Mouse (Mus musculus): ENCODE measurements around the gene Smarcal1.
A peak's percentile ranks its signal among the peaks of the same experiment; 100 is the strongest.

Smarcal1 gene

GRCm38 (mm10) chr1:72582947-72583731 lies at the start of gene Smarcal1:
TSS of gene Smarcal1 (plus strand) at chr1:72583251.
- DNase-seq (ENCODE audit: extremely low read depth, low read depth, low spot score), result peak; percentile 81

- DNase-seq (ENCODE audit: extremely low read depth, low read depth, low spot score), result no peak
These were observed 49.6 kb upstream of the Smarcal1 start for GRCm38 (mm10) chr1:72533439-72533838.

GRCm38 (mm10) chr1:72535725-72536571 lies 47.1 kb upstream of the Smarcal1 start:
- DNase-seq (ENCODE audit: extremely low read depth, low read depth, low spot score), result no peak

- no peak for DNase-seq (ENCODE audit: extremely low read depth, low read depth, low spot score)
These were observed 46.3 kb upstream of the Smarcal1 start, which contains the start of gene March4 for GRCm38 (mm10) chr1:72536611-72537351. TSS of gene March4 (minus strand) at chr1:72536930.

GRCm38 (mm10) chr1:72538266-72538665 lies 44.8 kb upstream of the Smarcal1 start:
- no peak for DNase-seq (ENCODE audit: extremely low read depth, low read depth, low spot score)

- DNase-seq (ENCODE audit: extremely low read depth, low read depth, low spot score), result no peak
These were observed 32.7 kb upstream of the Smarcal1 start for GRCm38 (mm10) chr1:72550317-72550716.

GRCm38 (mm10) chr1:72556471-72556870 lies 26.6 kb upstream of the Smarcal1 start:
- DNase-seq (ENCODE audit: extremely low read depth, low read depth, low spot score), result no peak

GRCm38 (mm10) chr1:72558625-72559024 lies 24.4 kb upstream of the Smarcal1 start:
- no peak for DNase-seq (ENCODE audit: extremely low read depth, low read depth, low spot score)

GRCm38 (mm10) chr1:72564334-72564962 lies 18.6 kb upstream of the Smarcal1 start:
- no peak for DNase-seq (ENCODE audit: extremely low read depth, low read depth, low spot score)

GRCm38 (mm10) chr1:72567056-72567455 lies 16.0 kb upstream of the Smarcal1 start:
- no peak for DNase-seq (ENCODE audit: extremely low read depth, low read depth, low spot score)

GRCm38 (mm10) chr1:72568725-72569124 lies 14.3 kb upstream of the Smarcal1 start:
- no peak for DNase-seq (ENCODE audit: extremely low read depth, low read depth, low spot score)

GRCm38 (mm10) chr1:72574047-72574446 lies 9.0 kb upstream of the Smarcal1 start:
- DNase-seq (ENCODE audit: extremely low read depth, low read depth, low spot score), result no peak

- DNase-seq (ENCODE audit: extremely low read depth, low read depth, low spot score), result no peak
These were observed 8.4 kb upstream of the Smarcal1 start for GRCm38 (mm10) chr1:72574608-72575007.

GRCm38 (mm10) chr1:72575121-72575520 lies 7.9 kb upstream of the Smarcal1 start:
- no peak for DNase-seq (ENCODE audit: extremely low read depth, low read depth, low spot score)

- no peak for DNase-seq (ENCODE audit: extremely low read depth, low read depth, low spot score)
These were observed 5.5 kb upstream of the Smarcal1 start for GRCm38 (mm10) chr1:72577481-72577922.

GRCm38 (mm10) chr1:72578351-72578750 lies 4.7 kb upstream of the Smarcal1 start:
- no peak for DNase-seq (ENCODE audit: extremely low read depth, low read depth, low spot score)

GRCm38 (mm10) chr1:72578806-72579205 lies 4.2 kb upstream of the Smarcal1 start:
- no peak for DNase-seq (ENCODE audit: extremely low read depth, low read depth, low spot score)

GRCm38 (mm10) chr1:72583906-72584305 lies 855 bp downstream of the Smarcal1 start:
- DNase-seq (ENCODE audit: extremely low read depth, low read depth, low spot score), result no peak

- no peak for DNase-seq (ENCODE audit: extremely low read depth, low read depth, low spot score)
These were observed 3.2 kb downstream of the Smarcal1 start for GRCm38 (mm10) chr1:72585971-72586875.

- DNase-seq (ENCODE audit: extremely low read depth, low read depth, low spot score), result no peak
These were observed 4.5 kb downstream of the Smarcal1 start for GRCm38 (mm10) chr1:72587532-72587931.
